Mouse (Mus musculus): Measurements from ENCODE around the gene Xrcc2. TPM values are rescaled to one million over a fixed set of nuclear protein-coding genes. Genes with fewer than 3 reads are reported as not detected.
A peak's percentile ranks its signal among the peaks of the same experiment; 100 is the strongest.
"Not testable (repeated sequence)": the region's sequence is repeated elsewhere in the genome, so short reads cannot be mapped to it uniquely, and the experiment has no call there.

The Xrcc2 gene
- 1 to 10 TPM; 5.3 to 6.0 TPM for total RNA-seq (2021)
- long read RNA-seq, experiment 1, transcript Xrcc2-201 (3 exons, 3,247 nt): major isoform, 10 of 10 reads
- long read RNA-seq, experiment 1, partial matches to known transcripts: 0 of 10 reads
- long read RNA-seq, experiment 1, other reads (novel, unspliced or antisense): 0 of 10 reads
- long read RNA-seq, experiment 2, partial matches to known transcripts: 0 of 7 reads
- long read RNA-seq, experiment 2, other reads (novel, unspliced or antisense): 3 of 7 reads

DNA sequence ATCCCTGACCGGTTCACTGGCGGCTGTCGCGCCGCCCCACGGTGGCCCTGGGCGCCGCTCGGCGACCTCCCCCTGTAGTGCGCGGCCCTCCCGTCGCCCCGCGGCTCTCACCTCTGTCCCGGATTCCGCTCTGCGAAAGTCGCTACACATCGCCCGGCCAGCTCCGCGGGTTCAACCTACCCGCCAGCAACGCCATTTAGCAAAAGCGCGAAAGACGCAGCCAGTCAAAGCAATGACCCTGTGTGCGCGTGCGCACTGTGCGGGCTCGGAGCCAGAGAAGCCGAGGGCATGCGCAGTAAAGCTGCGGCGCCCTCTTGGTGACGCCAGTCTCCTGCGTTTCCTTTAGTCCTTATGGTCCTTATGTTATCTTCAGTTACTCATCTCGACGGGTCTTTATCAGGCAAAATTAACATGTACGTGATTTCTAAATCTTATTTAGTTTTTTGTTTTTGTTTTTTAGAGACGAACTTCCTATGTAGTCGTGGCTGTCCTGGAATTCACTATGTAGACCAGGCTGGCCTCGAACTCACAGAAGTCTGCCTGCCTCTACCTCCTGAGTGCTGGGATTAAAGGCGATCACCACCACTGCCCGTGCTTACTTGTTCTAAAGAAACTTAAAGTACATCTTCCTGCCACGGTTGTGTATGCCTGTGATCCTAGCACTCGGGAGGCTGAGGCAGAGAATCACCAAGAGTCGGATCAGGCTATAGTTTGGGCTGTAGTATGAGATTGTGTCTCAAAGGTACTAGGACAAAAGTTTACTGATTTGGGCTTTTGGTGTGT, at the start of gene Xrcc2:
TSS of gene Xrcc2 (minus strand) at position 259 of the 783 bp plus-strand sequence.
- peak; percentile 96 for DNase-seq (ENCODE audit: low spot score in 2 of 2)

DNA sequence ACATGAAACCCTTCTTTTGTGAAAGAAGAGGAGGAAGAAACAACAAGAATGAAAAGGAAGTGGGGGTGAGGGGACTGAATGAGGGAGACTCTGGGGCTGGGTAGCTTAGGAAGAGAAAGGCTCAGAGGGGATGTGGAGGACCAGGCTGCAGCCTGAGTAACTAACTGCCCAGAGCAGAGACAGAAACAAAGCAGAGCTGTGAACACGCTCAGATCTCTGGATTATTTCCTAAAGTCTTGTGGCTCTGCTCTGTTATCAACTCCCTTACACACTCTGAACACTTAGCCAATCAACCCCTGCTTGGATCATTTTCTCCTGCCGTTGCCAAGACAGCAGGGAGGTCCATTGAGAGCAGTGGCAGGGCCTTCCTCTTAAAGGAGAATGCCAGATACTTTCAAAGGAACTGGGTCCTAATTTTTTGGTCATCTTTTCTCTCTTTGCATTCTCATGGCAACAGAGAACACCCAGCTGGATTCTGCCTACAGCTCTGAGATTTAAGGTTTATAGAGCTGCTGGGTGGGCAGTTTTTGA, 48.7 kb upstream of the Xrcc2 start:
- DNase-seq (ENCODE audit: low spot score in 2 of 2): no peak

DNA sequence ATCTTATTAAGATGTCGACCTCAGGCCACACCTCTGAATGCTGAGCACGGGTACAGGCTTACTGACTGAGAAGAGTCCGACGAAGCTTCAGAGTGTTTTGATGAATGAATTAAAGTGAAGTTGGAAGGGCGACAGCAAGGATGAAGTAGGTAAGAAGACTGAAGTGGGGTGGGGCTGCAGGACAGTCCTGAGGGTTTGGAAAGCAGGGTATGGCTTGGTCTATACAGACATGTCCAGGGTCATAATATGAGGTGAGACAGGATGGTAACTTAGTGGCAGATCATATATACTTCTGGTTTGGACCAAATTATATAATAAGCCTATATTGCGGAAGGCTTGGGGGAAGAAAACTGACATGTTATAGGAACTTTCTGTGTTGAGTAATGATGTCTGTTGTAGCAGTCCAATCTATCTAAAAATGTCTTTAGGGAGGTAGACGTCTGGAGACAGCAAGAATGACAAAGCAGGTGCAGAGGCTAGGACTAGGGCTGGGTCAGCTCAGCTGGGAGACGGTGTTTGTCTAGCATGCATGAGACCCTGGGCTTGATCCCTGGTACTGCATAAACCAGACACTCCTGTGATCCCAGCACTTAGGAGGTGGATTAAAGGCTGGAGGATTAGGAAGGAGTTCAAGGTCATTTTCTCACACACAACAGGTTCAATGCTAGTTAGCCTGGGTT, 48.1 kb upstream of the Xrcc2 start:
- DNase-seq (ENCODE audit: low spot score in 2 of 2): no peak

DNA sequence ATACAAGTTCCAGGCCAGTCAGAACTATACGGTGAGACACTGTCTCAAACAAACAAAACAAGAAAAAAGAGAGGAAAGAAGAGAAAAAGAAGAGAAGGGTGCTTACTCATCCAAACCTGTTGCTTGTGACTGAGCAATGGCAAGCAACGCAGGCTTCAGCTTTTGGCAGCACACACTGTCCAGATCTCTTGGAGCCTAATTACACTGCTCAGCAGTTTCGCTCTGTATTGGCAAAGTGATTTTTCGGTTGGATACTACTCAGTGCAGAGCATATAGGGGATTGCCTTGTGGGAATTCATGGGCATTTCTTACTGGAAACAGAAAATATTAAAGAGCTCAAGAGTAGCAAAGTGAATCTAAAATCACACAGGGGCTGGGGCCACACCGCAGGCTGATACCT, 47.2 kb upstream of the Xrcc2 start:
- no peak for DNase-seq (ENCODE audit: low spot score in 2 of 2)

GRCm38 (mm10) chr5:25751552-25751951, 45.9 kb upstream of the Xrcc2 start:
- no peak for DNase-seq (ENCODE audit: low spot score in 2 of 2)

GRCm38 (mm10) chr5:25748613-25749012, 43.0 kb upstream of the Xrcc2 start:
- no peak for DNase-seq (ENCODE audit: low spot score in 2 of 2)

GRCm38 (mm10) chr5:25747904-25748303, 42.3 kb upstream of the Xrcc2 start:
- no peak for DNase-seq (ENCODE audit: low spot score in 2 of 2)

GRCm38 (mm10) chr5:25738902-25739301, 33.3 kb upstream of the Xrcc2 start:
- DNase-seq (ENCODE audit: low spot score in 2 of 2): not testable (repeated sequence)

- no peak for DNase-seq (ENCODE audit: low spot score in 2 of 2)
Measured at GRCm38 (mm10) chr5:25738448-25738847, 32.8 kb upstream of the Xrcc2 start.

- no peak for DNase-seq (ENCODE audit: low spot score in 2 of 2)
Measured at GRCm38 (mm10) chr5:25735861-25736260, 30.2 kb upstream of the Xrcc2 start.

- peak in 1 of 2 experiments; percentile 28 for DNase-seq (ENCODE audit: low spot score in 2 of 2)
Measured at GRCm38 (mm10) chr5:25734318-25734717, 28.7 kb upstream of the Xrcc2 start.

DNA sequence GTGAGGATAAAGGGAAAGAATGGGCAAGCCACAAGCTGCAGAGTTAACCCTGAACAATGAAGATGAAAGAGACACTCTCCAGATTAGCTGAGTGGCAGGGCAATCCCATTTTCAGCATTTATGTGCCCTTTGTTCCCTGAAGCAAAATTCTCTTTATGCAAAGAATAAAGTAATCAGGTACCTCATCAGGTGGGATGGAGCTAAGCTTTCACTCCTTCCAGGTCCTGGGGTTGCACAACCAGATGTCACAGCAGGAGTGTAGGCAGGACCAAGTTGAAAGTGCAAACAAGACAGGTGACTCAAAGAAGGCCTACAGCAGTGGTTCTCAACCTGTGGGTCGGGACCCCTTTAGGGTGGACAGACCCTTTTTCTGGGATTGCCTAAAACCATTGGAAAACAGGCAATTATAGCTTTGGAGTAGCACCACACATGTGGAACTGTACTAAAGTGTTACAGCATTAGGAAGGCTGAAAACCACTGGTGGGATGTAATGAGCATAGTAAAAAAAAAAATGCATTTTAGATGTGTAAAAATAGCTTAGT, 18.6 kb upstream of the Xrcc2 start:
- DNase-seq (ENCODE audit: low spot score in 2 of 2): no peak

GRCm38 (mm10) chr5:25723016-25723415, 17.4 kb upstream of the Xrcc2 start:
- DNase-seq (ENCODE audit: low spot score in 2 of 2): no peak

DNA sequence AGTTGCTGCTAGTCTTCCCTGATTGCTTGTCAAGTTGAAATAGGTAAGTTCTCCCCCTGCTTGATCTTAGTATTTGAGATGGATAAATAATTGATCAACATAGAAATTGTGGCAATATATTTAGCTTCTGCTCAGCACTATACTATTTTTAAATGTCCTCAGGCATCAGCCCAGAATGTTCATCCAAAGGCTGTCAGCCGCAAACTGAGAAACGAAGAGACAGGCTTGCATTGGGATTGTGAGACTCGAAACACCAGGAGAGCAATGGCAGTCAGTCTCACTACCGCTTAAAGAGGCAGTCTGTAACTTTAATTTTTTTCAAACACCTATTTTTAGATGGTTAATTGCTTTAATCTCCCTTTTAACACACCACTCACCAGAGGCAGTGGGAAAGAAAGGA, 13.8 kb upstream of the Xrcc2 start:
- DNase-seq (ENCODE audit: low spot score in 2 of 2): no peak

DNA sequence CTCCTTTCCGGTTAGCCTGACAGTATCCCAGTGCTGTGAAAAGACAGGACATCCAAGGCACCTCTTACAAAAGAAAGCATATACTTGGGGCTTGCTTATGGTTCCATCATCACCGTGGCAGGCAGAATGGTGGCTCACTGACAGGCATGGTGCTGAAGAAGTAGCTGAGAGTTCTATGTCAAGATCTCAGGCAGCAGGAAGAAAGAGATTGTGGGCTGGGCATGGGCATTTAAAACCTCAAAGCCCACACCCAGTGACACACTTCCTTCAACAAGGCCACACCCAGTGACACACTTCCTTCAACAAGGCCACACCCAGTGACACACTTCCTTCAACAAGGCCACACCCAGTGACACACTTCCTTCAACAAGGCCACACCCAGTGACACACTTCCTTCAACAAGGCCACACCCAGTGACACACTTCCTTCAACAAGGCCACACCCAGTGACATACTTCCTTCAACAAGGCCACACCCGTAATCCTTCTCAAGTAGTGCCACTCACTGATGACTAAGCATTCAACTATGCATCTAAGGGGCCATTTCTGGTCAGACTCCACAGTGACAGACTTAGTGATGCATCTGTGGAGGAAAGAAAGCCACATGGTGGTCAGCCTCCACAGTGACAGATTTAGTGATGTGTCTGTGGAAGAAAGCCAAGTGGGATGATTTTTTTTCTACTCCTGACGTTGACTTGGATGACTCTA, 7.5 kb upstream of the Xrcc2 start:
- not testable (repeated sequence) for DNase-seq (ENCODE audit: low spot score in 2 of 2)

DNA sequence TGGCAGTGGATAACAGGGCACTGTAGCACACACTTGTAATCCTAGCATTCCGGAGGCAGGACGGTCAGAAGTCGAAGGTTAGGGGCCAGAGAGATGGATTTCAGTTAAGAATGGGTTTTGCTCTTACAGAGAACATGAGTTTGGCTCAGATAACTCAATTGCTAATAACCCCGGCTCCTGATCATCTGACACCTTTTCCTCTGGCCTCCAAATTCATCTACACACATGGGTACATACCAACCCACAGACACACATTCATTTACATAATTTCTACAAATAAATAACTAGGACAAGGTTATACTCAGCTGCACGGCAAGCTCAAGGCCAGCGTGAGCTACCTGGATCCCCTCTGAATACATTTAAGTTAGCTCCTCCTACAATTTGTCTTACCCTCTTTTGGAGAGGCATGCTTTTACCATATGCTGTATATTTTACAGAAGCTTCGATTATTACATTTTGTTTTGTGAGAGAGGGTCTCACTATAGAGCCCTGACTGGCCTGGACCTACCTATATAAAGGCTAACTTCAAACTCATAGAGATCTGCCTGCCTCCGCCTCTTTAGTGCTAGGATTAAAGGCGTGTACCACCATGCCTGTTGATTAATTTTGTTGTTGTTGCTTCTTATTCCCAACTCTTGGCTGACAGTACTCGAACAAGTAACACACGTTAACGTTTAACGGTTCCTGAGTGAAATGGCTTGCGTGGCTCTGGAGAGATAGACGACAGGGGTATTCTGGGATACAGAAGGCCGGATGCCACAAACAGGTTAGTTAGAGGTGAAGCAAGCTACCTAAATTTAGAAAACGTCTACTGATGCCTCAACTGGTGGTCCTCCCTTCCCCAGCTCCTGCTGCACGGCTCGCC, 691 bp downstream of the Xrcc2 start:
- DNase-seq (ENCODE audit: low spot score in 2 of 2): no peak

DNA sequence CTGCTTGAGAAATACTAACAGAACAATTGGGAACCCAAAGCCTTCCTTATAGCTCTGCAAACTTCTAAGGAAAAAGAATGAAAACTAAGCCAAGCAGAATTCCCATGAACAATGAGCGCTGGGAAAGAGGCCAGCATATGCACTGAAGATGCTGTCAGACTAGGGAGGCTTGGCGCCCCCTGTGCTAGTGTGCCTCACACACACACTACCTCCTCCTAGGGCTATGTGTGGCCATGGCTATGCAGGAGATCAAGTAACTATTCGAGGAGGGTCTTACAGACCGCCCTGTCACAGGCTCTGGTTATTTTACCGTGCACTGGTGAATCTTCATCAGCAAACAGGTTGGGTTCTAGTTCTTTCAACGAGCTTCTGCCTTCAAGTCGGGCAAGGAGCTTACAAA, 7.7 kb downstream of the Xrcc2 start:
- peak in 1 of 2 experiments; percentile 29 for DNase-seq (ENCODE audit: low spot score in 2 of 2)

GRCm38 (mm10) chr5:25696256-25696655, 9.4 kb downstream of the Xrcc2 start:
- no peak for DNase-seq (ENCODE audit: low spot score in 2 of 2)

GRCm38 (mm10) chr5:25695786-25696185, 9.8 kb downstream of the Xrcc2 start:
- no peak for DNase-seq (ENCODE audit: low spot score in 2 of 2)
